Mouse (Mus musculus) CH12.LX (cell line): ENCODE measurements at regions not wholly inside any gene's neighbourhood (a gene's known extent, or its start where the extent isn't known, plus 50 kb on each side); places are given as distances from the start of the nearest gene placed in this dataset.

Experiments used
- DNase-seq: peaks from one replicate; pipeline ENCODE4 v3.0.0-alpha.2; 2013; ENCODE audit errors: extremely low read depth
- H3K27ac ChIP-seq: 2 replicates; pipeline ENCODE4 v1.5.1; 2012; ENCODE audit warnings: low read depth, mild to moderate bottlenecking, control low read depth, moderate library complexity; ENCODE audit not compliant: insufficient read depth
- H3K27me3 ChIP-seq: replicated peaks from 2 replicates; pipeline ENCODE3; 2012; ENCODE audit warnings: inconsistent platforms
- H3K36me3 ChIP-seq, 2 experiments: replicated peaks in 1 of 2; 2 replicates each; pipeline versions ENCODE3 to v1.6.1; 2012; ENCODE audit warnings: inconsistent platforms in 1 of 2, low read length in 1 of 2, mild to moderate bottlenecking in 1 of 2, mixed read lengths in 1 of 2, moderate library complexity in 1 of 2; ENCODE audit not compliant: control insufficient read depth in 1 of 2, insufficient read depth in 1 of 2
- H3K4me1 ChIP-seq, 2 experiments: 2 replicates each; pipeline ENCODE4 v1.6.1; 2012; ENCODE audit warnings: inconsistent platforms in 1 of 2, moderate library complexity in 1 of 2; ENCODE audit not compliant: insufficient read depth in 2 of 2, control insufficient read depth in 1 of 2
- H3K4me2 ChIP-seq: 2 replicates; pipeline ENCODE4 v1.6.1; 2012; ENCODE audit warnings: low read depth, mild to moderate bottlenecking, control low read depth; ENCODE audit not compliant: poor library complexity, insufficient read depth, severe bottlenecking
- H3K4me3 ChIP-seq, 3 experiments: fragments of 150-350 bp in 1 of 3; sonication (generic) in 1 of 3; replicated peaks in 1 of 3; 2 replicates each; pipeline versions ENCODE3 to v1.5.1; 2011 to 2012; ENCODE audit warnings: low read depth in 2 of 3, low read length in 2 of 3, mild to moderate bottlenecking in 2 of 3, moderate library complexity in 2 of 3, control low read depth in 1 of 3, improper control_type of control experiment in 1 of 3, inconsistent platforms in 1 of 3, mixed read lengths in 1 of 3; ENCODE audit not compliant: poor library complexity in 1 of 3
- H3K79me2 ChIP-seq: replicated peaks from 2 replicates; pipeline ENCODE4 v1.6.1; 2012; ENCODE audit warnings: mild to moderate bottlenecking, moderate library complexity; ENCODE audit not compliant: control insufficient read depth, poor library complexity, insufficient read depth, severe bottlenecking; ENCODE audit errors: extremely low read depth
- H3K9ac ChIP-seq: 2 replicates; pipeline ENCODE4 v1.6.1; 2012; ENCODE audit warnings: low read depth, mild to moderate bottlenecking, control low read depth, moderate library complexity; ENCODE audit not compliant: insufficient read depth
- H3K9me3 ChIP-seq: replicated peaks from 2 replicates; pipeline ENCODE3; 2012; ENCODE audit warnings: low read length, inconsistent platforms, mixed read lengths
- BHLHE40 ChIP-seq: IDR thresholded peaks from 2 replicates; pipeline ENCODE4 v1.6.1; 2011; ENCODE audit warnings: mild to moderate bottlenecking, low read depth, low read length, improper control_type of control experiment
- CHD1 ChIP-seq: IDR thresholded peaks from 2 replicates; pipeline ENCODE4 v1.6.1; 2012; ENCODE audit warnings: low read depth, low read length, improper control_type of control experiment, inconsistent platforms
- CHD2 ChIP-seq: IDR thresholded peaks from 2 replicates; pipeline ENCODE4 v1.6.1; 2011; ENCODE audit warnings: low read length, improper control_type of control experiment
- CTCF ChIP-seq, 2 experiments: IDR thresholded peaks in 1 of 2; conservative IDR thresholded peaks in 1 of 2; 2 replicates each; pipeline ENCODE4 v1.5.1; 2011 to 2012; ENCODE audit warnings: low read depth in 2 of 2, low read length in 2 of 2, improper control_type of control experiment in 1 of 2, inconsistent platforms in 1 of 2, mild to moderate bottlenecking in 1 of 2, moderate library complexity in 1 of 2
- ELF1 ChIP-seq: IDR thresholded peaks from 2 replicates; pipeline ENCODE4 v1.6.1; 2014; ENCODE audit warnings: low read depth, mild to moderate bottlenecking, inconsistent platforms, low read length, improper control_type of control experiment
- ETS1 ChIP-seq: conservative IDR thresholded peaks from 2 replicates; pipeline ENCODE4 v1.6.1; 2012; ENCODE audit warnings: low read depth, mild to moderate bottlenecking, inconsistent platforms, low read length, improper control_type of control experiment, moderate library complexity
- GABPA ChIP-seq: IDR thresholded peaks from 2 replicates; pipeline ENCODE4 v1.6.1; 2012; ENCODE audit warnings: low read depth, low read length, improper control_type of control experiment, inconsistent platforms; ENCODE audit not compliant: insufficient replicate concordance
- IRF4 ChIP-seq: IDR thresholded peaks from 2 replicates; pipeline ENCODE4 v1.6.1; 2014; ENCODE audit warnings: low read depth, mild to moderate bottlenecking, inconsistent platforms, low read length, improper control_type of control experiment
- JUN ChIP-seq: IDR thresholded peaks from 2 replicates; pipeline ENCODE4 v1.6.1; 2011; ENCODE audit warnings: low read depth, mild to moderate bottlenecking, low read length, improper control_type of control experiment, moderate library complexity; ENCODE audit not compliant: insufficient read depth
- MAFK ChIP-seq: IDR thresholded peaks from 2 replicates; pipeline ENCODE4 v1.6.1; 2011; ENCODE audit warnings: low read length, improper control_type of control experiment; ENCODE audit not compliant: insufficient replicate concordance
- MAX ChIP-seq: IDR thresholded peaks from 2 replicates; pipeline ENCODE4 v1.6.1; 2011; ENCODE audit warnings: low read length, improper control_type of control experiment
- MAZ ChIP-seq: IDR thresholded peaks from 2 replicates; pipeline ENCODE4 v1.6.1; 2012; ENCODE audit warnings: low read depth, mild to moderate bottlenecking, inconsistent platforms, low read length, improper control_type of control experiment, moderate library complexity
- MEF2A ChIP-seq: IDR thresholded peaks from 2 replicates; pipeline ENCODE4 v1.6.1; 2014; ENCODE audit warnings: low read depth, mild to moderate bottlenecking, inconsistent platforms, low read length, improper control_type of control experiment, borderline replicate concordance
- MYC ChIP-seq: IDR thresholded peaks from 2 replicates; pipeline ENCODE4 v1.6.1; 2011; ENCODE audit warnings: low read depth, mild to moderate bottlenecking, improper control_type of control experiment, low read length
- NELFE ChIP-seq: IDR thresholded peaks from 2 replicates; pipeline ENCODE4 v1.6.1; 2011; ENCODE audit warnings: low read depth, low read length, improper control_type of control experiment
- NRF1 ChIP-seq: IDR thresholded peaks from 2 replicates; pipeline ENCODE4 v1.6.1; 2014; ENCODE audit warnings: low read depth, mild to moderate bottlenecking, inconsistent platforms, low read length, improper control_type of control experiment, moderate library complexity
- POLR2A ChIP-seq: IDR thresholded peaks from 2 replicates; pipeline ENCODE4 v1.6.1; 2011; ENCODE audit warnings: low read depth, mild to moderate bottlenecking, improper control_type of control experiment, low read length
- POLR2AphosphoS2 ChIP-seq: IDR thresholded peaks from 2 replicates; pipeline ENCODE4 v1.6.1; 2011; ENCODE audit warnings: low read depth, low read length, improper control_type of control experiment
- SMC3 ChIP-seq: IDR thresholded peaks from 2 replicates; pipeline ENCODE4 v1.6.1; 2011; ENCODE audit warnings: low read depth, low read length, improper control_type of control experiment
- TBP ChIP-seq: conservative IDR thresholded peaks from 2 replicates; pipeline ENCODE4 v1.6.1; 2011; ENCODE audit warnings: low read depth, low read length, improper control_type of control experiment
- UBTF ChIP-seq: IDR thresholded peaks from 2 replicates; pipeline ENCODE4 v1.6.1; 2012; ENCODE audit warnings: low read depth, mild to moderate bottlenecking, inconsistent platforms, low read length, improper control_type of control experiment, moderate library complexity
- USF2 ChIP-seq: conservative IDR thresholded peaks from 2 replicates; pipeline ENCODE4 v1.6.1; 2011; ENCODE audit warnings: low read depth, low read length, improper control_type of control experiment
- ZC3H11A ChIP-seq: IDR thresholded peaks from 2 replicates; pipeline ENCODE4 v1.6.1; 2012; ENCODE audit warnings: low read depth, mild to moderate bottlenecking, inconsistent platforms, low read length, improper control_type of control experiment
- ZMIZ1 ChIP-seq: IDR thresholded peaks from 2 replicates; pipeline ENCODE4 v1.6.1; 2012; ENCODE audit warnings: low read depth, mild to moderate bottlenecking, inconsistent platforms, low read length, improper control_type of control experiment
- dilution Hi-C: fragments of 300-500 bp; cut with MboI; formaldehyde crosslinking; loops from 2 replicates; pipeline ENCODE4 v1.14.3; 2020; ENCODE audit warnings: low sequenced_read_pairs; ENCODE audit not compliant: extremely low pct_unique_long_range_greater_than_20kb, extremely low pct_ligation_motif_present
- in situ Hi-C: fragments of 300-500 bp; cut with MboI; formaldehyde crosslinking; loops from 3 replicates; pipeline ENCODE4 v1.14.3; 2019; ENCODE audit warnings: low sequenced_read_pairs, low pct_ligation_motif_present, low pct_unique_long_range_greater_than_20kb, mixed read lengths

DNA sequence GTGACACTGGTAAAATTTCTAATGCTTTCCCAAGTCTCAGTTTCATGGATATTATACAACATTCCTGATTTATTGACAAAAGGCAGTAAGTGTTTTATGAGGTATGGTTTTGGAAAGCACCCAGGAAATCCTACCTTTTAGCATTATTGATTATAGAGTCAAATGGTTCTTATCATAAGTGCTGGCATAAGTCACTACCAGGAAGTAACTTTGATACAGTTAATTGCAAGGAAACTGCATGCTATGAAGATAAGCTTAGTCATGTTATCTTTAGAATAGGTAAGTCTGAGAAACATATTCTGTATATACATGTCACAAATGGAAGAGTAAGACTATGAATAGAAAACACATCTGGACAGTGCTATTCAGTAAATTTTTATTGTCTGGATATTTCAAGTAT, 608.4 kb upstream of the Adam34 start:
- Histone ChIP-seq H3K4me2 (no peak overlapping the region), H3K4me1 (no peaks in the 10 kb centered on the region), H3K36me3 (no peaks in the 10 kb centered on the region), H3K9ac (no peak overlapping the region), H3K27ac (no peak overlapping the region), H3K4me3 (no peak overlapping the region), H3K27me3 (no peaks in the 10 kb centered on the region), H3K79me2 (no peaks in the 10 kb centered on the region), H3K9me3 (peaks cover 36% of the 10 kb centered on the region)
- TF ChIP-seq CHD1 (no peak), POLR2A (no peak), ETS1 (no peak), ZMIZ1 (no peak), IRF4 (no peak), MAZ (no peak), BHLHE40 (no peak), ZC3H11A (no peak), NRF1 (no peak), MAX (no peak), SMC3 (no peak), POLR2AphosphoS2 (no peak), NELFE (no peak), CTCF (conservative IDR thresholded peaks at IDR 0.05 in 1 of 2, IDR thresholded peaks at IDR 0.05 in 1 of 2; ENCODE audit: low read depth in 2 of 2, low read length in 2 of 2) (no peak), ELF1 (no peak), UBTF (no peak), USF2 (no peak), TBP (no peak), MAFK (no peak), MYC (no peak)
- no peak for DNase-seq
- dilution Hi-C loops: no loop called here
- in situ Hi-C loops: no loop called here

- no peaks in the 10 kb centered on the region for H3K27me3 ChIP-seq
- in situ Hi-C loops: no loop called here
Observed at GRCm38 (mm10) chr8:44334323-44334993, 600.8 kb upstream of the Fat1 start.

More at GRCm38 (mm10) chr8:44334323-44334993, 600.8 kb upstream of the Fat1 start:
- no peak overlapping the region for H3K4me3 ChIP-seq
- no peaks in the 10 kb centered on the region for H3K36me3 ChIP-seq
- H3K79me2 ChIP-seq: no peaks in the 10 kb centered on the region
- no peaks in the 10 kb centered on the region for H3K4me1 ChIP-seq
- dilution Hi-C loops: no loop called here
- H3K9ac ChIP-seq: no peak overlapping the region
- no peak for TF ChIP-seq CHD2
- no peak for TF ChIP-seq MAZ
- TF ChIP-seq MAFK: no peak
- no peak for TF ChIP-seq GABPA
- no peak for TF ChIP-seq ELF1
- TF ChIP-seq ZMIZ1: no peak
- TF ChIP-seq JUN: no peak
- TF ChIP-seq MEF2A: no peak
- no peak overlapping the region for H3K4me2 ChIP-seq
- no peak overlapping the region for H3K27ac ChIP-seq
- DNase-seq: no peak
- peaks cover 26% of the 10 kb centered on the region for H3K9me3 ChIP-seq
